Mouse (Mus musculus) stomach, postnatal 0 days (tissue): ENCODE measurements around the gene Cmtm5. TPM values are rescaled to one million over a fixed set of nuclear protein-coding genes. Genes with fewer than 3 reads are reported as not detected.

Experiments
- ATAC-seq: fragments of 200-750 bp; cut with Nextera tagmentation; 2 replicates; pipeline ENCODE4 v1.8.0; 2017; ENCODE audit not compliant: low FRiP score, low TSS enrichment
- DNase-seq: peaks from one replicate; pipeline ENCODE4 v3.0.0-alpha.2; 2016; ENCODE audit warnings: low spot score
- H3K27ac ChIP-seq: fragments of 300-500 bp; sonication (generic); replicated peaks from 2 replicates; pipeline ENCODE4 v1.5.1; 2014; ENCODE audit warnings: mild to moderate bottlenecking, control low read depth
- H3K27me3 ChIP-seq: fragments of 300-500 bp; sonication (generic); 2 replicates; pipeline ENCODE4 v1.6.1; 2014; ENCODE audit warnings: low read length; ENCODE audit not compliant: control insufficient read depth, insufficient read depth
- H3K36me3 ChIP-seq: fragments of 300-500 bp; sonication (generic); 2 replicates; pipeline ENCODE4 v1.6.1; 2014; ENCODE audit warnings: low read length, mixed read lengths; ENCODE audit not compliant: control insufficient read depth, insufficient read depth
- H3K4me1 ChIP-seq: fragments of 300-500 bp; sonication (generic); replicated peaks from 2 replicates; pipeline ENCODE4 v1.6.1; 2014; ENCODE audit warnings: antibody characterized with exemption; ENCODE audit not compliant: control insufficient read depth, insufficient read depth
- H3K4me2 ChIP-seq: fragments of 300-500 bp; sonication (generic); replicated peaks from 2 replicates; pipeline ENCODE4 v1.6.1; 2014; ENCODE audit warnings: low read depth, mild to moderate bottlenecking, control low read depth, moderate library complexity
- H3K4me3 ChIP-seq: fragments of 300-500 bp; sonication (generic); 2 replicates; pipeline ENCODE4 v1.5.1; 2014; ENCODE audit warnings: low read depth, low read length, control low read depth
- H3K9ac ChIP-seq: fragments of 300-500 bp; sonication (generic); 2 replicates; pipeline ENCODE4 v1.6.1; 2014; ENCODE audit warnings: mild to moderate bottlenecking, low read length, control low read depth, mixed read lengths
- H3K9me3 ChIP-seq: fragments of 300-500 bp; sonication (generic); 2 replicates; pipeline ENCODE4 v1.6.1; 2016; ENCODE audit warnings: low read length; ENCODE audit not compliant: control insufficient read depth
- CTCF ChIP-seq: IDR thresholded peaks from 2 replicates; pipeline ENCODE4 v1.5.1; 2016; ENCODE audit warnings: antibody characterized with exemption, low read depth, mild to moderate bottlenecking, moderate library complexity
- EP300 ChIP-seq: optimal IDR thresholded peaks from 2 replicates; pipeline ENCODE3; 2016; ENCODE audit warnings: antibody characterized with exemption
- WGBS: fragments of 180-500 bp; shearing (Covaris S2); extraction: QIAGEN DNeasy Blood & Tissue Kit; methylation state at CpG from one replicate; pipeline ENCODE4 v1.1.7; 2014; 5-methylcytosine and 5-hydroxymethylcytosine counted together
- polyA plus RNA-seq: library from polyadenylated mRNA; unstranded; fragments of >200 nt; fragmentation: Nextera tagmentation; extraction: Ambion mirVana; gene quantifications from 2 replicates; pipeline ENCODE4 v1.2.1, GENCODE M21; 2015

The Cmtm5 gene
- polyA plus RNA-seq, 1 experiment from 2014 or later = 3.3 TPM

DNA sequence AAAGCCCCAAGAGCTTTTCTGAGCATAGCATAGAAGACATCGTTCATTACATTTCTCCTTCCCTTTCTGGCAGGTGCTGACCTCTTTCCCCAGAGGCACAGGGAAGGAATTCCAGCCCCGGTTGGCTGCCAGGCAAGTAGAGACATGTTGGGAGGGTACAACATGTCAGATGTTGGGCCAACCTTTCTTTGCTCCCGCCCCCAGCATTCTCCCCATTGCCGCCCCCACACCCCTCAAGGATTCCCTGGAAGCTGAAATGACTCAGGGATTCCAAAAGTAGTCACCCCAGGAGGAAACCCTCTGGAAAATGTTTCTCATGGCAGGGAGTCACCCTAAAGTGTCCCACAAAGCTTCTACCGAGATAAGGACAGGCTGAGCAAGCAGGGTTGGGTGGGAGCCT is 6.3 kb upstream of the Cmtm5 start:
- no peak for ATAC-seq

DNA sequence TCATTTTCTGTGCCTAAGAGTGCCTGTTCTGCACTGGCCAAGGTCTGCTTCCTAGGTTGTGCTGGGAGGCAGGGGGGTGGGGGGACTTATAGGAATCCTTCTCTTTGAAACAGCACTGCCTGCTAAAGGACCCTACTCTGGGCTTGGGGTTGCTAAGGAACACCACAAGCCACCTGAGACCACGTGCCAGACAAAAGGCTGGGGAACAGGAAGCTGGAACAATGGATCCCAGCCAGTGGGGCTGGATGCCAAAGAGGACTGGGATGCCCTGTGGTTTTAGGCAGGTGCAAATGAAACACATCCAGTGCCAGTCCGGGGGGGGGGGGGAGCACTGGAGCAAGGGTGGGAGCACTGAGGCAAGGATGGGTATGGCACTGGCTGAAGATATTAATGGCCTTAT is 5.6 kb upstream of the Cmtm5 start:
- no peaks in the 10 kb centered on the region for H3K36me3 ChIP-seq
- H3K9me3 ChIP-seq = no peaks in the 10 kb centered on the region
- DNase-seq (no peak), ATAC-seq (no peak)
- H3K9ac ChIP-seq = no peak overlapping the region
- no peak overlapping the region for H3K4me3 ChIP-seq
- TF ChIP-seq CTCF (no peak), EP300 (no peak)
- peaks cover 4% of the 10 kb centered on the region for H3K4me1 ChIP-seq
- 24% methylated on average over 2 of the region's 2 CpGs for WGBS
- H3K27me3 ChIP-seq = no peaks in the 10 kb centered on the region
- no peak overlapping the region for H3K4me2 ChIP-seq
- H3K27ac ChIP-seq = peak overlapping the region; percentile 53; the same call in 1 of the 2 replicates

More for the DNA sequence above, 6.3 kb upstream of the Cmtm5 start:
- H3K4me1 ChIP-seq = peaks cover 4% of the 10 kb centered on the region
- no peak overlapping the region for H3K4me2 ChIP-seq
- H3K36me3 ChIP-seq = no peaks in the 10 kb centered on the region
- H3K27ac ChIP-seq = peak overlapping the region; percentile 53
- H3K27me3 ChIP-seq = no peaks in the 10 kb centered on the region
- no peak overlapping the region for H3K4me3 ChIP-seq
- DNase-seq = no peak
- H3K9ac ChIP-seq = no peak overlapping the region
- TF ChIP-seq EP300 (no peak), CTCF (no peak)
- no peaks in the 10 kb centered on the region for H3K9me3 ChIP-seq
- 48% methylated on average over 5 of the region's 5 CpGs for WGBS

DNA sequence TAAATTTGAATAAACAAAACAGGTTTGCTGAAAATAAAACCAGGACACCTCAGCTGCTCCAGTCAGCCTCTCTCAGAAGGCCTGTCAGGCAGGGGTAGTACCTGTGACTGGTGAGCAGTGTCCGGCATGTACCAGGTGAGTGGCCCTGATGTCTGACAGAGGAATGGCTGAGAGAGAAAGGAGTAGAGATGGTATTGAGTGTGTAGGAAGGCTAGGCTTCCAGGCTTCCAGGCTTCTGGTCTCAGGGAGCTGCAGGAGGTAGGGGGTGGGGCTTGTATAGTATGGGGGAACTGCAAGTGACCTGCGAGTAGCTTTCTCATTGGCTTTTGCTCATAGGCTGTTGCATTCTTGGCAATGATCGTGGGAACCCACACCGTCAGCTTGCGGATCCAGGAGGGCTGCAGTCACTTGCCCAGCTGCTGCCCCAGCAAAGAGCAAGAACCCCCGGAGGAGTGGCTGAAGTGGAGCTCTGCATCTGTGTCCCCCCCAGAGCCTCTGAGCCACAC is 3.4 kb upstream of the Cmtm5 start, which contains the start of gene Il25:
TSS of gene Il25 (plus strand) at position 51 of the 506 bp plus-strand sequence.
- 26% methylated on average over 6 of the region's 6 CpGs for WGBS
- no peak for ATAC-seq
- DNase-seq = no peak
- Histone ChIP-seq H3K9me3 (no peaks in the 10 kb centered on the region), H3K4me1 (peaks cover under 1% of the 10 kb centered on the region), H3K27me3 (no peaks in the 10 kb centered on the region), H3K36me3 (no peaks in the 10 kb centered on the region), H3K9ac (no peak within 1 kb of the TSS), H3K4me2 (no peak within 1 kb of the TSS), H3K27ac (no peak within 1 kb of the TSS), H3K4me3 (no peak within 1 kb of the TSS)
- TF ChIP-seq CTCF = no peak
- no peak for TF ChIP-seq EP300

DNA sequence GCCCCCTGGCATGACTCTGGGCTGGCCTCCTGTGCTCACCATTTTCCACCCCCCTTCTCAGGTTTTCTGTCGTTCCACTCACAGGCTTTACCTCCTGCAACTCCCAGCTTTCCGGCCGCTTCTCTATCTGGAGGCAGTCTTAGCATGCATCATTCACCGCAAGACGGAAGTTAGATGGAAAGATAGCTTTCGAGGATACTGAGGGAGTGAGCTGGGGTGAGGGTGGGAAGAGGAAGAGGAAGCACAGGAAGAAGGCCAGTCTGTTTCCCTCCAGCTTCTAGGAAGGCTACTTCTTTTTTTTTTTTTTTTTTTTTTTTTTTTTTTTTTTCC is 735 bp downstream of the Cmtm5 start:
- Histone ChIP-seq H3K4me3 (no peak overlapping the region), H3K36me3 (no peaks in the 10 kb centered on the region), H3K9me3 (no peaks in the 10 kb centered on the region), H3K4me1 (no peaks in the 10 kb centered on the region), H3K9ac (no peak overlapping the region), H3K27ac (no peak overlapping the region), H3K4me2 (no peak overlapping the region), H3K27me3 (no peaks in the 10 kb centered on the region)
- 51% methylated on average over 6 of the region's 6 CpGs for WGBS
- no peak for ATAC-seq
- DNase-seq = no peak
- TF ChIP-seq EP300 = no peak
- TF ChIP-seq CTCF = no peak

DNA sequence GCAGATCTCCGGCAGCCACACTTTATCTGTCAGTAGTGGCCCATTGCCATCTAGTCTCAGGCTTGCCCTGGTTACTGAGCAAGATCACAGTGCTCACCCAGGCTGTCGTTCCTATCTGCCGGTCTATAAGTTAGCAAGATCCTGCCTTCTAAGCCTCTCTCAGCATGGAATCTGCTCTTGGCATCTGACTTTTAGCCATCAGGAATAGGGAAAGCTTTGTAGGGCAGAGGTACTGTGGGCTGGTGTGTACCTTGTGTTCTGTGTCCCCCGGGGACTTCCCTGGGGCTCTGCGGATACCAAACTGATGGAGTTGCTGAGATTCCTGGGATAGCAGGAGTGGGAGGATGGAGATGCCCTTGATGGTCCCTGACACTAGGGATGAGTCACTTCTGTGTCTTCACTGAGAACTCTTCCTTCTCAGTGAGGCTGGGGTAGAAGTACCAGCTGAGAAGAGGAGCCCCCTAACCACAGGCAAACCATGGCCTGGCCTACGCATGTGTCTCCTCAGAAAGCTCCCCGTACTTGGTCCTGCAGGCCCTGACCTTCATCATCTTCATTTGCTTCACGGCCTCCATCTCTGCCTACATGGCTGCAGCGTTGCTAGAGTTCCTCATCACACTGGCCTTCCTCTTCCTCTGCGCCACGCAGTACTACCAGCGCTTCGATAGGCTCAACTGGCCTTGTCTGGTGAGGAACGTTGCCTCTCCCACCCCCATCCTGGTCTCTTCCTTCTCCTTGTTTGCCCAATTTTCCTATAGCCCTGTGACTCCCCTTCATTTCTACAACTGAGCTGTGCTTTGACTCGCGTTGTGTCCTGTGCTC is 1.5 kb downstream of the Cmtm5 start:
- no peaks in the 10 kb centered on the region for H3K27me3 ChIP-seq
- no peaks in the 10 kb centered on the region for H3K36me3 ChIP-seq
- ATAC-seq (no peak), DNase-seq (no peak)
- no peak overlapping the region for H3K27ac ChIP-seq
- no peak overlapping the region for H3K9ac ChIP-seq
- TF ChIP-seq CTCF = no peak
- no peak for TF ChIP-seq EP300
- H3K4me2 ChIP-seq = no peak overlapping the region
- H3K4me3 ChIP-seq = no peak overlapping the region
- H3K4me1 ChIP-seq = no peaks in the 10 kb centered on the region
- WGBS = 90% methylated on average over 16 of the region's 16 CpGs
- H3K9me3 ChIP-seq = no peaks in the 10 kb centered on the region
